Mouse (Mus musculus): ENCODE results near the gene Cpsf6. TPM values are rescaled to one million over a fixed set of nuclear protein-coding genes. Genes with fewer than 3 reads are reported as not detected.
"Not testable (repeated sequence)": the region's sequence is repeated elsewhere in the genome, so short reads cannot be mapped to it uniquely, and the experiment has no call there.

Gene Cpsf6
- polyA plus RNA-seq, 1 experiment from 2014 or later = 61.0 TPM

DNA sequence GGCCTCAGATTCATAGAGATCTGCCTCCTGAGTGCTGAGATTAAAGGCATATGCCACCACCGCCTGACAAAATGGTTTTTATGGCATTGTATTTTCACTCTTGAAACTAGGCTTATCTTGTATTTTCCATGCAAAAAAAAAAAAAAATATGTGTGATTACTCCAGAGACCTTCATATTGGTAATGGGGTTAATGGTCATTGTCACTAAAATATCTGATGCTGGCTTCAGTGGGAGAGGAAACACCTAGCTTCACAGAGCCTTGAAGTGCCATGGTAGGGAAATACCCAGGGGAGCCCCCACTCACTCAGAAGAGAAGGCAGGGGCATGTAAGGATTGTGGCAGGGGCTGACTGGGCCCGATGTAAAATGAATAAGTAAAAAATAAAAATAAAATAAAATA lies 16.0 kb upstream of the Cpsf6 start:
- H3K9me3 ChIP-seq (ENCODE audit: low read length) = no peaks in the 10 kb centered on the region
- H3K4me2 ChIP-seq (replicated peaks; ENCODE audit: low read depth, low read length) = no peak overlapping the region
- H3K9ac ChIP-seq (replicated peaks; ENCODE audit: low read depth) = no peak overlapping the region
- H3K27ac ChIP-seq (ENCODE audit: low read length) = no peak overlapping the region
- DNase-seq (ENCODE audit: low spot score) = no peak
- no peak for ATAC-seq
- H3K36me3 ChIP-seq (ENCODE audit: insufficient read depth, low read length) = no peaks in the 10 kb centered on the region
- H3K4me1 ChIP-seq (ENCODE audit: insufficient read depth, low read depth, low read length) = no peaks in the 10 kb centered on the region
- no peak for TF ChIP-seq EP300 (IDR thresholded peaks at IDR 0.05)
- TF ChIP-seq CTCF (IDR thresholded peaks at IDR 0.05) = no peak
- no peak overlapping the region for H3K4me3 ChIP-seq (ENCODE audit: low read depth, low read length)
- 90% methylated on average over 2 of the region's 2 CpGs for WGBS
- no peaks in the 10 kb centered on the region for H3K27me3 ChIP-seq (replicated peaks; ENCODE audit: insufficient read depth, low read length)

DNA sequence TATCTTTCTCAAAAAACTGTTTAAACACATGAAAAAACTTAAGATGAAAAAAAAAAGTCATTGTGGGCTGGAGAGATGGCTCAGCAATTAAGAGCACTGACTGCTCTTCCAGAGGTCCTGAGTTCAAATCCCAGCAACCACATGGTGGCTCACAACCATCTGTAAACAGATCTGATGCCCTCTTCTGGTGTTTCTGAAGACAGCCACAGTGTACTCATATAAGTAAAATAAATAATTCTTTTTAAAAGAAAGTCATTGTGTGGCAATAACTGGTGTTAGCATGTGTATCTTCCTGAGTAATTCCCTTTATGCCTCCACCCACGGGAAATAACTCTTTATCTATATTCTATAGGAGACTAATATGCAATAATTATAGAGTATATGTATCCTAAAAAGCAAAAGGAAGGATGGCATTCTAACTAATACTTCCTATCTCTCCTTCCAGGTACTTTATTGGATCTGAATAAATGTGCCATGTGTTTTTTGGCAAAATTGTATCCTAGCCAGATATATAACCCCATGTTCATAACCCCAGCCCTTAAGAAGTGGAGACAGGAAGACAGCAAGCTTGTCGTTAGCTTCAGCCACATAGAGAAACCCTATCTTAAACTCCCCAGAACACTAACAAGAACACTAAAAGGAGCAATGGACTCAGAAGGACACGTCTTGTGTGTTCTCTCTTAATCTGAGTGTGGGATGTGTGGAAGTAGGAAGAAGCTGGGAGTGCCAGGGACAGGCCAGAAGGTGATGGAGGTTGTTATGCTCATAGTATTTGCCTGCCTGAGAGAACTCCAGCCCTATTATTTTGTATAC lies 15.1 kb upstream of the Cpsf6 start:
- Histone ChIP-seq H3K4me1 (ENCODE audit: insufficient read depth, low read depth, low read length) (no peaks in the 10 kb centered on the region), H3K4me2 (replicated peaks; ENCODE audit: low read depth, low read length) (no peak overlapping the region), H3K9me3 (ENCODE audit: low read length) (no peaks in the 10 kb centered on the region), H3K27me3 (replicated peaks; ENCODE audit: insufficient read depth, low read length) (no peaks in the 10 kb centered on the region), H3K9ac (replicated peaks; ENCODE audit: low read depth) (no peak overlapping the region), H3K36me3 (ENCODE audit: insufficient read depth, low read length) (no peaks in the 10 kb centered on the region), H3K27ac (ENCODE audit: low read length) (no peak overlapping the region), H3K4me3 (ENCODE audit: low read depth, low read length) (no peak overlapping the region)
- DNase-seq (ENCODE audit: low spot score) (no peak), ATAC-seq (no peak)
- TF ChIP-seq CTCF (IDR thresholded peaks at IDR 0.05) (0 out of 2 replicates have a peak, but pooled peaks have one; percentile 10), EP300 (IDR thresholded peaks at IDR 0.05) (no peak)
- WGBS = 79% methylated on average over 3 of the region's 3 CpGs

DNA sequence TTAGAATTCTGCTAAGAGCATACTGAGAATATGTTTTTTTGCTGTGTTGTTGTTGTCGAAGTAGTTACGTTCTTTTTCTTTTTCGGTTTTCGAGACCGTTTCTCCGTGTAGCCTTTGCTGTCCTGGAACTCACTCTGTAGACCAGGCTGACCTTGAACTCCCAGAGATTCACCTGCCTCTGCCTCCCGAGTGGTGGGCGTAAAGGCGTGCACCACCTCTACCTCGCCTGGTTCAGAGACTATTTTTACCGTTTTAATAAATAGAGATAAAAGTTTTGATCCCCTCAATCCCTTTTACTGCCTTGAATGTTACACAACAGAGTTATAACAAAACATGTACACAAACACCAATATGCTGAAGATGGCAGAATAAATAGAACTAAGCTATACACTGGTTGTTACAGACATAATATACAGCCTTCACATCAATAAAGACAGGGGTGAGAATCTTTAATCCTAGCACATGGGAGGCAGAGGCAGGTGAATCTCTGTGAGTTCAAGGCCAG lies 14.1 kb upstream of the Cpsf6 start:
- Histone ChIP-seq H3K27ac (ENCODE audit: low read length) (0 out of 2 replicates have a peak overlapping the region, but pooled peaks have one; percentile 10), H3K9me3 (ENCODE audit: low read length) (no peaks in the 10 kb centered on the region), H3K27me3 (replicated peaks; ENCODE audit: insufficient read depth, low read length) (no peaks in the 10 kb centered on the region), H3K4me1 (ENCODE audit: insufficient read depth, low read depth, low read length) (no peaks in the 10 kb centered on the region), H3K36me3 (ENCODE audit: insufficient read depth, low read length) (no peaks in the 10 kb centered on the region), H3K9ac (replicated peaks; ENCODE audit: low read depth) (no peak overlapping the region), H3K4me2 (replicated peaks; ENCODE audit: low read depth, low read length) (peak overlapping the region; percentile 58), H3K4me3 (ENCODE audit: low read depth, low read length) (peak overlapping the region; percentile 33)
- ATAC-seq (no peak), DNase-seq (ENCODE audit: low spot score) (no peak)
- TF ChIP-seq CTCF (IDR thresholded peaks at IDR 0.05) = no peak
- TF ChIP-seq EP300 (IDR thresholded peaks at IDR 0.05) = no peak
- WGBS = 52% methylated on average over 11 of the region's 11 CpGs

DNA sequence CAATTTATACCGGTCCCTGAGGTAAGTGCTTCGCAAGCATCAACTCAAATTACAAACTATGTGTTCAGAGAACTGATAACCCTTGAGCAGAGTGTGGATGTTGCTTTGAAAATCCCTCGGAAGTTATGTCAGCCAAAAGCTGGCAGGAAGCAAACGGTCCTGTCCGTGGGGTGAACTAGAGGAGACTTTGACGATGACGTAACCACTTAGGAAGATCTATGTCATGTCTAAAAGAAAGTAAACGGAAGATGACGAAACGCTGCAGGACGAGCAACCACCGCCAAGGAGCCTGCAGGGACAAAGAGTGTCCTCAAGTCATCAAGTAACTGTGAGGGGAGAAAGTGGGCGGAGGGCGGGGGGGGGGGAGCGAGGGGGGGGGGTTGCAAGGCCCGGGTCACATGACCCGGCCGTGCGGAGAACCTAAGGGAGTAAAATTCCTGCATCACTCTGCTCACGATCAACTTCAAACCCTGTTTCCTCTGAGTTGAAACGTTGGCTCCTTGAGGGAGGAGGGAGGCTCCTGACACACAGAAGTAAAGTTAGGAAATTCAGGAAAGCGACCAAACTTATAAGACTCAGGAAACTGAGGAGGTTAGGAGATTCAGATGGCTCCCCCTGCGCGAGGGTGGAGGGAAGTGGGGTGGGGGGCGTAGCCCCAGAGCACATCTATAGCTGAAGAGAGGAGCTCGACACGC lies 13.5 kb upstream of the Cpsf6 start:
- H3K36me3 ChIP-seq (ENCODE audit: insufficient read depth, low read length) = no peaks in the 10 kb centered on the region
- no peaks in the 10 kb centered on the region for H3K9me3 ChIP-seq (ENCODE audit: low read length)
- no peak overlapping the region for H3K9ac ChIP-seq (replicated peaks; ENCODE audit: low read depth)
- peak; percentile 89 for ATAC-seq
- peak; percentile 45; the same call in 1 of the 2 replicates for TF ChIP-seq EP300 (IDR thresholded peaks at IDR 0.05)
- no peak for TF ChIP-seq CTCF (IDR thresholded peaks at IDR 0.05)
- H3K4me2 ChIP-seq (replicated peaks; ENCODE audit: low read depth, low read length) = peak overlapping the region; percentile 58
- H3K4me1 ChIP-seq (ENCODE audit: insufficient read depth, low read depth, low read length) = no peaks in the 10 kb centered on the region
- DNase-seq (ENCODE audit: low spot score) = peak; percentile 95
- no peaks in the 10 kb centered on the region for H3K27me3 ChIP-seq (replicated peaks; ENCODE audit: insufficient read depth, low read length)
- H3K27ac ChIP-seq (ENCODE audit: low read length) = 0 out of 2 replicates have a peak overlapping the region, but pooled peaks have one; percentile 54
- WGBS = 1% methylated on average over 26 of the region's 27 CpGs
- peak overlapping the region; percentile 33 for H3K4me3 ChIP-seq (ENCODE audit: low read depth, low read length)

DNA sequence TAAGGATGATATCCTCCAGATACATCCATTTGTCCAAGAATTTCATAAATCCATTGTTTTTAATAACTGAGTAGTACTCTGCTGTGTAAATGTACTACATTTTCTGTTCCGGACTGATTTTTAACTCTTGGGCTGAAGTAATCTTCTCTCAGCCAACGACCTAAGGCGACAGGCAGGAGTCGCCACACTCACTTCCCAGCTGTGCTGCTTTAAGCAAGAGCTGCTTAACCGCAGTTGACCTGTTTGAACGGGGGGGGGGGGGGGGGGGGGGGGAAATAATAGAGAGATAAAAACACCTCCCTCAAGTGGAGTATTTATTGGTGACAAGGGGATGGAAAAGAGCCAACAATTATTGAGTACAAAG lies 13.0 kb upstream of the Cpsf6 start:
- TF ChIP-seq EP300 (IDR thresholded peaks at IDR 0.05) = no peak
- peak; percentile 36 for TF ChIP-seq CTCF (IDR thresholded peaks at IDR 0.05)
- 5% methylated on average over 6 of the region's 6 CpGs for WGBS

DNA sequence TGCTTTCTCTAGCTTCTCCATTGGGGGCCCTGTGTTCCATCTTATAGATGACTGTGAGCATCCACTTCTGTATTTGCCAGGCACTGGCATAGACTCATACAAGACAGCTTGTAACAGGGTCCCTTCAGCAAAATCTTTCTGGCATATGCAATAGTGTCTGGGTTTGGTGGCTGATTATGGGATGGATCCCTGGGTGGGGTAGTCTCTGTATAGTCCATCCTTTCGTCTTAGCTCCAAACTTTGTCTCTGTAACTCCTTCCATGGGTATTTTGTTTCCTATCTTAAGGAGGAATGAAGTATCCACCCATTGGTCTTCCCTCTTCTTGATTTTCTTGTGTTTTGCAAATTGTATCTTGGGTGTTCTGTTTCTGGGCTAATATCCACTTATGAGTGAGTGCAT lies 12.6 kb upstream of the Cpsf6 start:
- not testable (repeated sequence) for H3K36me3 ChIP-seq (ENCODE audit: insufficient read depth, low read length); H3K9ac ChIP-seq (replicated peaks; ENCODE audit: low read depth); H3K4me2 ChIP-seq (replicated peaks; ENCODE audit: low read depth, low read length); H3K27ac ChIP-seq (ENCODE audit: low read length); ATAC-seq; H3K4me1 ChIP-seq (ENCODE audit: insufficient read depth, low read depth, low read length); H3K4me3 ChIP-seq (ENCODE audit: low read depth, low read length); DNase-seq (ENCODE audit: low spot score); H3K27me3 ChIP-seq (replicated peaks; ENCODE audit: insufficient read depth, low read length); H3K9me3 ChIP-seq (ENCODE audit: low read length)
- 85% methylated on average over 1 of the region's 1 CpGs for WGBS

More for the DNA sequence above, 13.0 kb upstream of the Cpsf6 start:
- no peak overlapping the region for H3K9ac ChIP-seq (replicated peaks; ENCODE audit: low read depth)
- H3K4me1 ChIP-seq (ENCODE audit: insufficient read depth, low read depth, low read length) = no peaks in the 10 kb centered on the region
- H3K27ac ChIP-seq (ENCODE audit: low read length) = 0 out of 2 replicates have a peak overlapping the region, but pooled peaks have one; percentile 54
- H3K4me3 ChIP-seq (ENCODE audit: low read depth, low read length) = peak overlapping the region; percentile 33; the same call in 1 of the 2 replicates
- no peaks in the 10 kb centered on the region for H3K36me3 ChIP-seq (ENCODE audit: insufficient read depth, low read length)
- H3K4me2 ChIP-seq (replicated peaks; ENCODE audit: low read depth, low read length) = peak overlapping the region; percentile 58
- H3K9me3 ChIP-seq (ENCODE audit: low read length) = no peaks in the 10 kb centered on the region
- no peaks in the 10 kb centered on the region for H3K27me3 ChIP-seq (replicated peaks; ENCODE audit: insufficient read depth, low read length)
- peak; percentile 61 for ATAC-seq
- peak; percentile 58 for DNase-seq (ENCODE audit: low spot score)

All from lung, postnatal 0 days (tissue).